ENCODE assay signal across 18 mouse cellular contexts in the genomic region with DNA sequence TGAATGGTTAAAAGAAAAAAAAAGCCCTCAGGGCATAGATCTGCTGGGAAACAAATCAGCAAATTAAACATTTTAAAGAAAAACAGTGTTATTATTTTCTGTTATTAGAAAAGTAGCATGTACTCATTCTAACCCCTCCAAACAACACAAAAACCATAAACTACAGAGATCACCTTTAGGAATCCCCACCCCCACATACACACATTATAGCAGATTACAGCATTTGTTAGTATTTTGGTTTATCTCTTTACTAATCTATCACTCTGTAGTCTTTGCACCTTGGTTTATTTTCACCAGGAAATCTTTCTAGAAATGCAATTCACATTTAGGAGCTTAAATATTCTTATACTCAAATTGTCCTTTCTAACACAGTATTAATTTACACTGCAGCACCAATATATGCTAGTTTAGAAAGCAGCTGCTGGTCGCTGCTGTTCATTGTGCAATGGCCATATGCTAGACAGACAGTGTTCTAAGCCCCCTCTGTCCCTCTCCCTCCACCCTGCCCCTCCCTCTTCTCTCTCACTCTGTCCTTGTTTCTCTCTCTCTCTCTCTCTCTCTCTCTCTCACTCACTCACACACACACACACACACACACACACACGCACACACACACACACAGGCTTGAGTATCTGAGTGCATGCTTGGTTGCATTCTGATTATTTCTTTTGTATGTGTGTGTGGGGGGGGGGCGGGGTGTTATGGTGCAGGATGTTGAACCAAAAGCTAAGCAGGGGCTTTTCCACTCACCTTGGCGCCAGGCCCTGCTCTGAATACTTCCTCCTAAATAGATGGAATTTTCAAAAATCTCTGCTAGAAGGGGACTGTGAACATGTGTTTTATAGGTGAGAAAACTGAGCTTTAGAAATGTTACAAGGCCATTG.
DNase-seq lines count a peak whose midpoint lies in the region; ATAC-seq lines count a peak whose summit lies in the region.
"Had no signal": no experiment of that assay in that cellular context is flagged by ENCODE, and none has a peak within 500 bp of the region (broad histone marks: within the 10 kb centered on the region; RNA-seq: fewer than 3 reads in every experiment).

No protein-coding gene starts in this region.

- no peaks in the 10 kb centered on the region for H3K36me3 ChIP-seq in hindbrain, embryonic 12.5 days
- no peaks in the 10 kb centered on the region for H3K36me3 ChIP-seq in midbrain, embryonic 14.5 days (ENCODE audit: control insufficient read depth, insufficient read depth, low read length)
- H3K36me3 ChIP-seq in kidney, embryonic 16.5 days (ENCODE audit: insufficient read depth, low read length) = no peaks in the 10 kb centered on the region
- H3K36me3 ChIP-seq: embryonic facial prominence, embryonic 12.5 days; heart, embryonic 12.5 days had no signal

- H3K4me2 ChIP-seq in hindbrain, embryonic 12.5 days (replicated peaks) = no peak overlapping the region
- no peak overlapping the region for H3K4me2 ChIP-seq in midbrain, embryonic 14.5 days (ENCODE audit: low read length)
- H3K4me2 ChIP-seq in kidney, embryonic 16.5 days (replicated peaks; ENCODE audit: low read depth, low read length) = no peak overlapping the region
- H3K4me2 ChIP-seq: embryonic facial prominence, embryonic 12.5 days; heart, embryonic 12.5 days; liver, embryonic 11.5 days had no signal

- H3K4me3 ChIP-seq in hindbrain, embryonic 12.5 days = no peak overlapping the region
- H3K4me3 ChIP-seq in midbrain, embryonic 14.5 days (replicated peaks; ENCODE audit: low read depth, low read length) = no peak overlapping the region
- no peak overlapping the region for H3K4me3 ChIP-seq in kidney, embryonic 16.5 days (ENCODE audit: low read length)
- H3K4me3 ChIP-seq: embryonic facial prominence, embryonic 12.5 days; heart, embryonic 12.5 days; megakaryocyte, embryonic 14.5 days had no signal

- ATAC-seq in hindbrain, embryonic 12.5 days (ENCODE audit: low FRiP score) = peak; percentile 88
- peak; percentile 66; the same call in 1 of the 2 replicates for ATAC-seq in midbrain, embryonic 14.5 days (ENCODE audit: low FRiP score, low TSS enrichment)
- no peak for ATAC-seq in kidney, embryonic 16.5 days (ENCODE audit: low FRiP score, low TSS enrichment)

- 39% methylated on average over 4 of the region's 4 CpGs for WGBS in hindbrain, embryonic 12.5 days
- WGBS in midbrain, embryonic 14.5 days = 46% methylated on average over 4 of the region's 4 CpGs
- WGBS in kidney, embryonic 16.5 days = 66% methylated on average over 4 of the region's 4 CpGs

- no peak overlapping the region for H3K9ac ChIP-seq in hindbrain, embryonic 12.5 days
- no peak overlapping the region for H3K9ac ChIP-seq in midbrain, embryonic 14.5 days (replicated peaks; ENCODE audit: low read length)
- H3K9ac ChIP-seq in kidney, embryonic 16.5 days (replicated peaks; ENCODE audit: low read length) = no peak overlapping the region
- H3K9ac ChIP-seq: embryonic facial prominence, embryonic 12.5 days; heart, embryonic 12.5 days had no signal

- no peaks in the 10 kb centered on the region for H3K9me3 ChIP-seq in hindbrain, embryonic 12.5 days (replicated peaks)
- no peaks in the 10 kb centered on the region for H3K9me3 ChIP-seq in midbrain, embryonic 14.5 days (ENCODE audit: control insufficient read depth, low read length)
- H3K9me3 ChIP-seq in kidney, embryonic 16.5 days (ENCODE audit: low read length) = no peaks in the 10 kb centered on the region
- H3K9me3 ChIP-seq: embryonic facial prominence, embryonic 12.5 days; heart, embryonic 12.5 days; megakaryocyte, embryonic 14.5 days had no signal

- H3K27me3 ChIP-seq in hindbrain, embryonic 12.5 days = no peaks in the 10 kb centered on the region
- H3K27me3 ChIP-seq in midbrain, embryonic 14.5 days (ENCODE audit: control insufficient read depth, insufficient read depth, low read length) = no peaks in the 10 kb centered on the region
- no peaks in the 10 kb centered on the region for H3K27me3 ChIP-seq in kidney, embryonic 16.5 days (ENCODE audit: insufficient read depth, low read length)
- H3K27me3 ChIP-seq: CH12.LX; embryonic facial prominence, embryonic 12.5 days; heart, embryonic 12.5 days; megakaryocyte, embryonic 14.5 days had no signal

- H3K27ac ChIP-seq in hindbrain, embryonic 12.5 days = 0 out of 2 replicates have a peak overlapping the region, but pooled peaks have one; percentile 44
- H3K27ac ChIP-seq in midbrain, embryonic 14.5 days (replicated peaks; ENCODE audit: low read depth, low read length) = 0 out of 2 replicates have a peak overlapping the region, but pooled peaks have one; percentile 41
- H3K27ac ChIP-seq in kidney, embryonic 16.5 days (ENCODE audit: low read length) = no peak overlapping the region
- H3K27ac ChIP-seq: embryonic facial prominence, embryonic 12.5 days had no signal

- no peaks in the 10 kb centered on the region for H3K4me1 ChIP-seq in hindbrain, embryonic 12.5 days
- 0 out of 2 replicates have a peak, but pooled peaks cover 4% of the 10 kb centered on the region for H3K4me1 ChIP-seq in midbrain, embryonic 14.5 days (ENCODE audit: control insufficient read depth, insufficient read depth, low read length)
- no peaks in the 10 kb centered on the region for H3K4me1 ChIP-seq in kidney, embryonic 16.5 days (ENCODE audit: insufficient read depth, low read length)
- H3K4me1 ChIP-seq: embryonic facial prominence, embryonic 12.5 days; heart, embryonic 12.5 days; megakaryocyte, embryonic 14.5 days had no signal

- peak; percentile 3 to 26 for DNase-seq in cerebellum, postnatal 10 days
- no peak for DNase-seq in cerebellum, adult 11-12 months
- peak; percentile 2 for DNase-seq in Muller cell, postnatal 12 days (ENCODE audit: inconsistent ontology term)
- peak; percentile 25 for DNase-seq in midbrain, embryonic 14.5 days
- DNase-seq in thymus, postnatal 4 days = no peak
- DNase-seq in cerebellum, postnatal 36 days = no peak
- DNase-seq: cerebellum, adult 8-10 months; gastrocnemius, postnatal 25 days; kidney, adult 8-10 months; right cerebral cortex, postnatal 14 days; thymus, adult 2 months had no signal

Comparison
In these comparisons a context has a peak if more than half of its experiments do, and no peak if none do; other contexts are left out.
1. DNase-seq: peak in cerebellum, postnatal 10 days (2 of 2), Muller cell, postnatal 12 days (single experiment) and midbrain, embryonic 14.5 days (single experiment); none in cerebellum, adult 11-12 months (single experiment), thymus, postnatal 4 days (single experiment) and cerebellum, postnatal 36 days (0 of 2).